In the genomic region with DNA sequence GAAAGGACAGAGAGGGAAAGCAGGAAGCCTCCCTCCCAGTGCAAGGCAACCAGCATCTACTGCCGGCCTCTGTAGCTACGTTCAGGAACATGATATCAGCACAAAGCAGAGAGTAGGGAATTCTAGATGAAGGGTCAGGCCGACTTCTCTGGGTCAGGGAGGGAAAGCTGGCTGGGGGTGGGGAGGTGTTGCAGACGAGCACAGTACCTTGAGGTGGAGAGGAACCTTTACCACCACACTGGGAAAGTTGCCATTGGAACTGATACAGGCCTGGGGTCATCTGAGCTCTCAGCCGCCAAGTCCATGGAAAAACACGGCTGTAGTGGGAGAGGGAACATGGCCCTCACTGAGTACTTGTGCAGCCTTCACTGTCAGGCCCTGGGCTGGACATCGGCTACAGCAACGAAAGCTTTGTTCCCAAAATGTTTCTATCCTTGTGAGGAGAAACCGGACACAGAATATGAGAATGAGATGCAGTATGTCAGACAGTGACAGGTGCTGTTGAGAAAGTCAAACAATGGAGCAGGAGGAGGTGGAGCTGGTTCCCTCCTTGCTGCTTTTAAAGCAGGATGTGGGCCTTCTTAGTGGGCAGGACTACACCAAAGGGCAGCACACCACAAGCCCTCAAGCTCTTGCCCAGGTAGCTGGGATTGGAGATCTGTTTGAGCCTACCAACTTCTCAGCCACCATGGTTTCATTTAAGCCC, we compare ENCODE assay signal across 10 mouse cellular contexts. TPM values are rescaled to one million over a fixed set of nuclear protein-coding genes. Genes with fewer than 3 reads are reported as not detected.
DNase-seq lines count a peak whose midpoint lies in the region; ATAC-seq and TF ChIP-seq lines count a peak whose summit lies in the region.
"Had no signal": no experiment of that assay in that cellular context is flagged by ENCODE, and none has a peak within 500 bp of the region (broad histone marks: within the 10 kb centered on the region; RNA-seq: fewer than 3 reads in every experiment).

No protein-coding gene starts in this region.

- WGBS in kidney, embryonic 16.5 days: 28% methylated on average over 9 of the region's 9 CpGs

- H3K4me1 ChIP-seq in kidney, embryonic 16.5 days (ENCODE audit: insufficient read depth, low read length): peaks cover 61% of the 10 kb centered on the region

- H3K79me2 ChIP-seq in myocyte (ENCODE audit: control insufficient read depth, insufficient read depth): no peaks in the 10 kb centered on the region

- no peak overlapping the region for H3ac ChIP-seq in myocyte (ENCODE audit: control insufficient read depth, insufficient read length)

- no peak overlapping the region for H3K4me2 ChIP-seq in kidney, embryonic 16.5 days (replicated peaks; ENCODE audit: low read depth, low read length)
- H3K4me2 ChIP-seq in myocyte (ENCODE audit: low read depth): peak overlapping the region; percentile 47

- TF ChIP-seq POLR2A in myocyte (IDR thresholded peaks at IDR 0.05; ENCODE audit: insufficient read length, low read depth): peak; percentile 17

- peak overlapping the region; percentile 84 for H3K27ac ChIP-seq in kidney, embryonic 16.5 days (ENCODE audit: low read length)

- no peaks in the 10 kb centered on the region for H3K9me3 ChIP-seq in kidney, embryonic 16.5 days (ENCODE audit: low read length)

- H3K27me3 ChIP-seq in kidney, embryonic 16.5 days (ENCODE audit: insufficient read depth, low read length): no peaks in the 10 kb centered on the region
- H3K27me3 ChIP-seq in myocyte (ENCODE audit: control insufficient read depth, insufficient read depth, insufficient read length): no peaks in the 10 kb centered on the region

- intact Hi-C loops in gastrocnemius, postnatal 14 days (cut with DNase I; ENCODE audit: low total_unique reads): no loop called here

- no peak for DNase-seq in kidney, adult 9 months
- DNase-seq in gastrocnemius, postnatal 14 days: peak; percentile 40
- peak; percentile 77 for DNase-seq in heart, postnatal 4 days
- no peak for DNase-seq in frontal cortex, adult 2 months (ENCODE audit: extremely low spot score in 1 of 2, low spot score in 1 of 2)
- DNase-seq in left cerebral cortex, adult 11 months (ENCODE audit: low spot score): no peak
- DNase-seq in right cerebral cortex, adult 2 months (ENCODE audit: low spot score in 2 of 2): no peak
- DNase-seq: adrenal gland, postnatal 25 days; embryo, embryonic 11 days had no signal

- H3K36me3 ChIP-seq in kidney, embryonic 16.5 days (ENCODE audit: insufficient read depth, low read length): no peaks in the 10 kb centered on the region
- no peaks in the 10 kb centered on the region for H3K36me3 ChIP-seq in myocyte (ENCODE audit: control insufficient read depth, insufficient read depth)

- ATAC-seq in kidney, embryonic 16.5 days (ENCODE audit: low FRiP score, low TSS enrichment): no peak

- H3K9ac ChIP-seq in kidney, embryonic 16.5 days (replicated peaks; ENCODE audit: low read length): peak overlapping the region; percentile 25; the same call in 1 of the 2 replicates

- H3K4me3 ChIP-seq in kidney, embryonic 16.5 days (ENCODE audit: low read length): no peak overlapping the region
- no peak overlapping the region for H3K4me3 ChIP-seq in myocyte

TF ChIP-seq in myocyte, 11 proteins besides CTCF, POLR2A, EP300 and RAD21:
- TF ChIP-seq SRF (IDR thresholded peaks at IDR 0.05; ENCODE audit: control insufficient read depth, insufficient read length, low read depth) (no peak), MYOD1 (IDR thresholded peaks at IDR 0.05; ENCODE audit: control insufficient read depth in 1 of 3, insufficient read length in 2 of 3, low read depth in 2 of 3) (peak; percentile 80 to 95 (median 94))
TF ChIP-seq in myocyte: peak in this region for 1.

RNA-seq across cellular contexts. Expression of gene C87436, which starts 37.4 kb away (rescaled TPM):
- 22.0 and 28.4 TPM in 2 replicates for polyA plus RNA-seq in kidney, embryonic 16.5 days (2015; fragmentation: Nextera tagmentation; extraction: Ambion mirVana)
- 1 to 10 TPM; 6.4 to 7.8 TPM for total RNA-seq in gastrocnemius, postnatal 14 days (2021)
- 10 to 100 TPM; 10.4 to 11.2 TPM for total RNA-seq in heart, postnatal 4 days (2021)
- polyA plus RNA-seq in myocyte (2012; fragmentation: generic; extraction: Trizol): 6.9 TPM
- polyA plus RNA-seq in frontal cortex, adult 2 months (2012; rRNA removed): 18.9 and 19.1 TPM in 2 replicates

RNA-seq across cellular contexts. Expression of gene Gm44790, which starts 49.2 kb away (rescaled TPM):
- polyA plus RNA-seq in kidney, embryonic 16.5 days (2015; fragmentation: Nextera tagmentation; extraction: Ambion mirVana): 0.80 TPM in 1 of 2 replicates, not detected in the other
- under 1 TPM in 1 of 2 experiments, not detected in 1; 0.47 TPM for total RNA-seq in gastrocnemius, postnatal 14 days (2021)
- total RNA-seq in heart, postnatal 4 days (2021): not detected
- polyA plus RNA-seq in myocyte (2012; fragmentation: generic; extraction: Trizol): not detected
- polyA plus RNA-seq in frontal cortex, adult 2 months (2012; rRNA removed): 0.82 and 1.1 TPM in 2 replicates
- total RNA-seq: adrenal gland, postnatal 25 days had no signal

RNA-seq across cellular contexts. Expression of gene Pcbp1, which starts 50.5 kb away (rescaled TPM):
- 195 and 234 TPM in 2 replicates for polyA plus RNA-seq in kidney, embryonic 16.5 days (2015; fragmentation: Nextera tagmentation; extraction: Ambion mirVana)
- 100 to 1,000 TPM; 128 to 164 TPM for total RNA-seq in gastrocnemius, postnatal 14 days (2021)
- 100 to 1,000 TPM; 227 to 230 TPM for total RNA-seq in heart, postnatal 4 days (2021)
- 306 TPM for polyA plus RNA-seq in myocyte (2012; fragmentation: generic; extraction: Trizol)
- 169 and 180 TPM in 2 replicates for polyA plus RNA-seq in frontal cortex, adult 2 months (2012; rRNA removed)

Comparison
In these comparisons a context has a peak if more than half of its experiments do, and no peak if none do; other contexts are left out.
1. DNase-seq: peak in gastrocnemius, postnatal 14 days (single experiment) and heart, postnatal 4 days (single experiment); none in kidney, adult 9 months (single experiment), frontal cortex, adult 2 months (0 of 2), left cerebral cortex, adult 11 months (single experiment) and right cerebral cortex, adult 2 months (0 of 2).